Mouse (Mus musculus): ENCODE data around the gene Gm13420. TPM values are rescaled to one million over a fixed set of nuclear protein-coding genes. Genes with fewer than 3 reads are reported as not detected.
"Not testable (repeated sequence)": the region's sequence is repeated elsewhere in the genome, so short reads cannot be mapped to it uniquely, and the experiment has no call there.

The Gm13420 gene
- total RNA-seq, 1 experiment from 2014 or later: not detected

DNA sequence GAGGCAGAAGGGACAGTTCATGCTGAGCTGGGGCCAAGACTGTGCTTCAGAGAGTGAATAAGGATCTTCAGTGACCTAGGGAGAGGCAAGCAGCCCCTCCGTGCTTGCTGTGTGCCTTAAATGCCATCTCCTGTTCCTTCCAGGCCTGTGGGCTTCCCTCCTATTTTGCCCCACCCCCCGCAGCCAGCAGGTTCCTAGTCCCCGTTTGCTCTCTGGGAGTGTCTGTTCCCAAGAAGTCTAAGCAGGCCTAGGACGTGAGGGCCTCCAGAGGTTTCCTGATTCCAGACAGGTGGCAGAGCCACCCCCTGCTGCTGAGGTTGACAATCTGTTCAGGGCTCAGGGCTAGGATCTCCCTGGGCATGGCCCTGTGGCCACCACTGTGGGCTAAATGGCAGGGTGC lies 12.7 kb downstream of the Gm13420 start:
- no peak for DNase-seq

- no peak for DNase-seq
Measured at GRCm38 (mm10) chr2:29737209-29737925, 14.1 kb downstream of the Gm13420 start.

- DNase-seq: no peak
Measured at GRCm38 (mm10) chr2:29735708-29736107, 15.8 kb downstream of the Gm13420 start.

- no peak for DNase-seq
Measured at GRCm38 (mm10) chr2:29733348-29733747, 18.1 kb downstream of the Gm13420 start.

DNA sequence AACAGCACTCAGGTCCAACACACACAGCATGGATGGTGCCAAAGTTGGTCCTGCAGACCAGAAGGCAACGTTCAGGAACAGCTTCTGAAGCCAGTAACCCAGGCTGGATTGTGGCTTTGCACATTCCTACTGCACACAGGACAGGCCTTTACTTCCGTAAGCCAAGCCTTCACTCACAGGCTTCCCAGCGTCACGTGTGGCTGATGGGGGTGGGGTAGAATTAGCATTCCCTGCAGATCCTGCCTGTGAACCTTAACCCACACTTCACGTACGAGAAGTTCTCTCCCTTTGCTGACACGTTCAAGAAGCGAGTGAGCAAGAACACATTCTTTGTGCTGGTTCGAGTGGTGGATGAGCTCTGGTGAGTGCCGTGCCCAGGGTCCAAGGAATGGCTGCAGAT lies 18.9 kb downstream of the Gm13420 start:
- peak; percentile 42 for DNase-seq

GRCm38 (mm10) chr2:29731545-29731944 lies 19.9 kb downstream of the Gm13420 start:
- peak; percentile 82 for DNase-seq

DNA sequence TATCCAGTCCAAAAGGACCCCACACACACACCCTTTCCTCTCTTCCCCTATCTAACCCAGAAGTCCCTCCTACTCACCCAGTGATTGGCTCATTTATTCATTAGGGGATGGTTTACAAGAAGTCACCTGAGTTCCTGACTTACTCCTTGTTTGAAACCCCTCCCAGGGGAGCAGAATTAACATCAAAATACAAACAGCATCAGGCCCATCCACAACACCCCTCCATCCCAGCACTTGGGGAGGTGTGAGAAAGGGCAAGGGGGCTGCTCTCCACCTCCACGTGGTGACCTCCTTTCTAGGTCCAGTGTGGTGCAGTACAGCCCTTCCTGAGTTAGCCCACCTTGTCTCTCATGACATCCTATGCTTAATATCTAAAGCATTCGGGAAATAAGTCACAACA lies 22.0 kb downstream of the Gm13420 start:
- no peak for DNase-seq

DNA sequence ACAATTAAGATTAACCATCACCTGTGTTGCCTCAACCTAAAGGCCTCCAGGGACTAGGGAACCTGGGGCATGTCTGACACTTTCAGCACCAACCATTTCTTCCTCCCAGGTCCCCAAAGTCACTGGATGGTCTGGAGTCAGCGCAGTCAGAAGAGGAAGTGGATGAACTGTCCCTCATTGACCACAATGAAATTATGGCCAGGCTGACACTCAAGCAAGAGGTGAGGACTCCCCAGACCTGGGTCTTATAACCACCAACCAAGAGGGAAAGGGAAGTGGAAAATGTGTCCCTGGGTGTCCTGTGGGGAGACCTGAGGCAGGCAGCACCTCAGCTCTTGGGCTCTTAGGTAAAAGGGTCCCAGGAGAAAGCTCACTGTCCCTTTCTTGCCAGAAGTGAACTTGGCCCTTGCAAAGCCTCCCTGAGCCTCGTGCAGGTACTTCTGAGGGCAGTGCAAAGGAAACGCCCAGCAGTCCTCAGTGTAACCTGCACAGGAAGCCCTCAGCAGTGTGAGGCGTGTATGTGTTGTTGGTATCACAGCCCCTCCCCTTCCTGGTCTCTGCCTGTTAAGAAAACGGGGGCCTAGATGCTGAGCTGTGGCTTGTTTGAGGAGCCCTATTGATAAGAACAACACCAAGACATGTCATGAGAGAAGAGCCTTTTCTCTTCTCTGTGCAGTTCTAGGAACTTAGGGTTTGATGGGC lies 26.7 kb downstream of the Gm13420 start:
- DNase-seq: no peak

DNA sequence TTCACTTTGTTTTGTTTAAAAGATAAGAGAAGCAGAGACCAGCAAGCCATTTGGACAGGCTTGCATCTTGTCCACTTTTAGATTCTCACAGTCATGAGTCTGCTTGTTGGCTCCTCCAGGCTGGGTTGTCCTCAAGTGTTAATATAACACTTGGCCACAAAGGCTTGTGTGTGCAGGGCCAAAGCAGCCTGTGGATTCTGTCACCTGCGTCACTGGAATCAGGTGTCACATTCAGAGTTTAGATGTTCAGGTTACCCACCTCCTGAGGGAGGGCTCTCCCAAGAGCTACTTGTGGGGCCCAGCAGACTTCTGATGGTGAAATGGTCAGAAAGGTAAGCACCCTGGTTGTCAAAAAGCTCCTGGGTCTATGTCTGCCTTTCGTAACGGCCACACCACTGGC lies 28.4 kb downstream of the Gm13420 start:
- DNase-seq: no peak

- no peak for DNase-seq
Measured at GRCm38 (mm10) chr2:29718581-29718980, 32.9 kb downstream of the Gm13420 start.

DNA sequence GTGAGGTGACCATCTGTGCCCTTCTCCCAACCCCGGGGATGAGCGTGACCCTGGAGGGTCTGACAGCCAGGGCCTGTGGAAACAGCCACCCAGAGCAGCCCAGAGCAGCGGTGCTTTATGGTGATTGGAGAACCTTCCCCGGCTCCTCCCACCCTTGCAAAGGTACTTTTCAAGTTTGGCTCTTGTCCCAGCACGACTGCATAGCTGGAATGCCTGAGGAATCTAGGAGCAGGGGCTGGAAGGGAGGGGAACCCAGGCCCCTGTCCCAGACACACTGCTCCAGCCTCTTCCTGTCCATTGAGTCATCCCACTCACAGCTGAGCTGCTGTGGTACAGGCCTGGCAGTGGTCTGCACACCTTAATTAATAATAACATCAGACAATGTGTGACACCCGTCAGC lies 34.8 kb downstream of the Gm13420 start:
- DNase-seq: no peak

DNA sequence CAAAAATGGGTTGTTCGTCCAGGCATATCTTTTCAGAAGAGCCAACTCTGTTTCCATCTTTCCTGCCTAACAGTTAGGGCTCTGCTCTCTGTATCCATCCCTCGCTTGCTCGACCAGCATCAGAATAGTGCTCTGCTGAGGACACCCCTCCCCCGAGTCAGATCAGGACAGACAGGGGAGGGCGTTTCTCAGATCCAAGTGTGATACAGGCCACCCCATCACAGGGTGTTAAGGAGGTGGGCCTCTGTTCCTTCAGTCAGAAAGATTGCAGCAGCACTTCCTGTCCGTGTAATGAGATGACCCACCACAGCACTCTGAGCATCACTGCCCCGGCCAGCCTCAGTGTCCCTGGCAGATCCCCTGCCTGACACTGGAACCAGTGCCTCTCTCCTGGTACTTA lies 35.3 kb downstream of the Gm13420 start:
- DNase-seq: no peak

DNA sequence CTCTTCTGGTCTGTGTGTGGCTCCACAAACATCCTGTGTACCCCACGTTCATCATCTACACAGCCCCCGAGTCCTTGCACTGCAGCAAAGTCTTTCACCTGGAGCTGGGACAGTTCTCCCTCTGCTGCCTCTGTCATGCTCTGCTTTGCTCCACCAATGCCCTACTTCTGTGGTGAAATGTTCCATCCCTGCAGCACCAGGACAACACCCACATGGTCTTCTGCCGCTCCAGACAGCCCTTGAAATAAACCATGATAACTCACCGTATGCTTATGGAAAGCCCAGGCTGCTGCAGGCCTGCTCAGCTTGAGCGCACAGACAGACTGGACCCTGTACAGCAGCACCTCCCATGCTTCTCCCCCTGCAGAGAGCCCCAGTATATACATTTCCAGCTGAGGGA lies 37.4 kb downstream of the Gm13420 start:
- DNase-seq: no peak

GRCm38 (mm10) chr2:29713501-29713900 lies 38.0 kb downstream of the Gm13420 start:
- no peak for DNase-seq

DNA sequence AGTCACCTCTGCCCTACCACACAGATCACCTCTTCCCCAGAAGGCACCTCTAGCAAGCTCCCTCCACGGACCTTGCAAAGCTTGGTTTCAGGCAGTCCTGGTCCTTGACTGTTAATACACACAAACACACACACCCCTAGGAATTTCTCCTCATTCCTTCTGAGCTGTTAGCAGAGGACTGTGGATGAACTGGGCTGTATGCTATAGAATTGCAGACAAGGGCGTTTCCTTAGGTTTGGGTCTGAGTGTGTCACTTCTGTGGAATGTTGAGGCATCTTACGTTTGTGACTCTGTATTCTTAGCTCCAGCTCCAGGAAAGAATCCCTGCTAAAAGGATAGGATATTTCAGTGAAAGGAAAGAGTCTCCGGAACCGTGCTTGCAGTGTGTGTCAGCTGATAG lies 39.6 kb downstream of the Gm13420 start:
- no peak for DNase-seq

DNA sequence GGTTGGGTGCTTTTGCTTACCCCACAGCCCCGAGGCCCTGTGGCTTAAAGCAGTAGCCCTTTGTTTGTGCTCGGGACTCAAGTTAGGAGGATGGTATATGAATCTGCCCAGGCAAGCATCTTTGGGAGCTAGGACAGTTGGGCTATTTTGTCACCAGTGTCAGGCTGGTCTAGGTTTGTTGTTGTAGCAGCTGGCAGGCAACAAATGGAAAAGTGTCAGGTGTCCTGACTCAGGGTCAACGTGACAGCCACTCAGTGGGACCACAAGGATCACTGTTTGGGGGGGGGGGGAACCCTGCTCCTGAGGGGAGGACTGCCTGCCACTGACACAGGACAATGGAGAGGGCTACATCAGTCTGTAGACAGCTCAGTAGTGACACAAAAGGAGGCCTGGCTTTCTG lies 40.4 kb downstream of the Gm13420 start:
- DNase-seq: no peak

GRCm38 (mm10) chr2:29708209-29708608 lies 43.3 kb downstream of the Gm13420 start:
- not testable (repeated sequence) for DNase-seq

DNA sequence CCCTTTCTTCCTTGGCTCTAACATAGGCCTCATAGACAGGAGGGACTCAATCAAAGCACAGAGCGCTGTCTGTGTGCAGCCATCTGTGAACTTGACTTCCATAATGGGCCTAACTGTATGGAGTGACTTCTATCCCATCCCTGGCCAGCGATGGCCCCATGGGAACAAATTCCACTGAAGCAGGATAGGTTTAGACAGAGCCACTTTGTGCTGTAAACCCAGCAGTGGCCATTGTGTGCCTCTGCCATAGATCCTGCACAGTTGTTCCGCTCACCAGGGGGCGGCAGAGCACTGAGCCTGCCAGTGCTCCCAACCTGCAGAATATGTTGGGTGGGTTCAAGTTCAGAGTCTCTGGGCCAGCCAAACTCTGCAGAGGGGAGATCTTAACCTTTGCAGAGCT lies 43.8 kb downstream of the Gm13420 start:
- DNase-seq: no peak

DNA sequence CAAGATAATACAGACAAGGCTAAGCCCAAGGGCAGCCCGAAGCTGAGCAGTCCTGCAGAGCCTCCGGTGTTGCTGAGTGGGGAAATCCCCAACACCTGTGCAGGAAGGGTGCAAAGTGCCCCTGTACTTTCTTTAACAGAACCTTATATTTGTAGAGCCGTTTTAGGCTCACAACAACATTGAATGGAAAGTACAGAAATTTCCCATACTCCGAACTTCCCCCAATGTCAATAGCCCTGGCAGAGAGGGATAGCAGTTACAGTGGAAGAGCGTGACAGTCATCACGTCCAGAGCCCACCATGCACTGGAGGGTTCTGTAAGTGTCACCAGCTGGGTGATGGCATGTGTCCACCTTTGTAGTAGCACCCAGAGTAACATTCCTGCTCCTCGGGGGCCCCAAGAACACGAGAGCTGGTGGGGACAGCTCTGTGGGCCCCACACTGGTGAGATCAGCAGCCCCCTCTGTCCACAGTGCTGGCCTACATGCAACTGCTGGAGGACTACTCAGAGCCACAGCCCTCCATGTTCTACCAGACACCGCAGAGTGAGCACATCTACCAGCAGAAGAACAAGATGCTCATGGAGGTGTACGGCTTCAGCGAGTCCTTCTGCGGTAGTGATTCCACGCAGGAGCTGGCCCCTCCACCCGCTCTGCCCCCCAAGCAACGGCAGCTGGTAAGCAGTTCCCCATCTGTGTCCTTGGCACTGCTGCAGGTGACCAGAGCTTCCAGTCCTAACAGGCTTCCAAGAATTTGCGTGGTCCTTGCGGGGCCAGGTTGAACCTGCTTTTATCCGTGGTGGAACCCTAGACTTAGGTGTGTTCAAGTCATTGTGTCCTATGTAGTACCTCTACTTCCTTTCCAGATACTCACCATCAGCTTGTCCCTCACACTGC lies 44.5 kb downstream of the Gm13420 start:
- no peak for DNase-seq

GRCm38 (mm10) chr2:29705493-29705892 lies 46.0 kb downstream of the Gm13420 start:
- DNase-seq: no peak

DNA sequence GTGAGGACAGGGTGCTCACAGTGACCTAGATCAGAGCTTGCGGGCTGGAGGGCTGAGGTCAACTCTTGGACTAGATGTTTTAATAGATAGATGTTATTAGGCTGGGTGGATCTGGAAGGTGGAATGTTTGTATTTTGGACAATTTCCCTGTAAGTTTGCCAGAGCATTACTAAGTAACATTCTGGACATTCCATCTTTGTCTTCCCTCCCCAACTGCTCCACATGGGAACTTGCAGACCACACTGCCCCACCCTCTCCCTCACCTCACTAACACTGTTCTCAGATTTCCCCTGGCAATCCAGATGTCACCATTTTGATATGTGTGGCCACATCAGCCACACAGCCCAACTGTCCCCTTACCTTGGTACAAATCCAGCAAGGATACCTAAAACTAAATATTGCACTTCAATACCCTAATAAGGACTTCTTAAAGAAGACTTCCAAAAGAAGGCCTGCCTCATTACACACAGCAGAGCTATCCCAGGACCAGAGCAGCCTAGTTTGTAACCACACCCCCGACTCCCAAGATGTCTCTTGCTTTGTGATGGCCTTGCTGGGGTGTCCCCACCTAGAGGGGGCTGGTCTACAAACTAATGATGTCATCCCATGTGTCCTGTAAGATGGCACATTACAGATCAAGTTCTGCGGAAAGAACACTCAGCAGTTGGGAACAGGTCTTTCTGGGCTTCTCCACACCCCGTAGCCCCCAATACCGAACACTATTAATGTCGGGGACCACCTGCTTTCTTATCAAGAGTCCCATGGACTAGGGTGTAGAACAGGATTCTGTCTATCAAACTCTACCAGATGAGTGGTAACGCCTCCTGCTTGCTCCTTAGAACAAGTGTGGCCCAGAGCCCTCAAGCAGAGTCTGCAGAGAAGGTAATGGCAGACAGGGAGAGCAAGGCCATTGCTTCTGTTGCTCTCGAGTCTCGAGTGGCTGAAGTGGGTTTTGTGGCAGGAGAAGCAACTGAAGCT lies 48.1 kb downstream of the Gm13420 start:
- no peak for DNase-seq

GRCm38 (mm10) chr2:29702189-29702588 lies 49.3 kb downstream of the Gm13420 start:
- DNase-seq: no peak

Measured in adrenal gland, postnatal 14 days (tissue).